Mouse (Mus musculus) ES-Bruce4 (cell line): Measurements from ENCODE around the gene Arsj.

ENCODE experiments used
- CTCF ChIP-seq: IDR thresholded peaks from one replicate; pipeline ENCODE4 v1.8.1; 2011; ENCODE audit warnings: low read depth, low read length
- EP300 ChIP-seq: IDR thresholded peaks from 2 replicates; pipeline ENCODE4 v1.6.1; 2011; ENCODE audit warnings: low read depth, low read length; ENCODE audit not compliant: insufficient read depth
- POLR2A ChIP-seq: IDR thresholded peaks from one replicate; pipeline ENCODE4 v1.8.1; 2011; ENCODE audit warnings: low read length; ENCODE audit not compliant: insufficient read depth

- TF ChIP-seq POLR2A (no peak), CTCF (no peak), EP300 (peak; percentile 62)
Observed at GRCm38 (mm10) chr3:126449515-126449914, 86.0 kb downstream of the Arsj start.
